Mouse (Mus musculus) cortical plate, adult 2 months (tissue): ENCODE measurements around the gene Gps2.

ENCODE experiments used
- CTCF ChIP-seq: fragments of 200-500 bp; IDR thresholded peaks from 2 replicates; pipeline ENCODE4 v1.5.1; 2011; ENCODE audit warnings: mild to moderate bottlenecking, control low read depth, low read length; ENCODE audit not compliant: insufficient read depth; ENCODE audit errors: extremely low read depth
- POLR2A ChIP-seq: fragments of 200-500 bp; IDR thresholded peaks from 2 replicates; pipeline ENCODE4 v1.6.1; 2011; ENCODE audit warnings: mild to moderate bottlenecking, low read length, control low read depth; ENCODE audit not compliant: insufficient read depth; ENCODE audit errors: extremely low read depth

- no peak for TF ChIP-seq CTCF
- peak; percentile 40; the same call in 1 of the 2 replicates for TF ChIP-seq POLR2A
Measured at GRCm38 (mm10) chr11:69913554-69914371, at the start of gene Gps2.
